Mouse (Mus musculus) C2C12 (cell line): ENCODE results near the gene Il1r2. TPM values are rescaled to one million over a fixed set of nuclear protein-coding genes. Genes with fewer than 3 reads are reported as not detected.

Source experiments
- H3K27me3 ChIP-seq: one replicate; pipeline ENCODE4 v1.6.1; 2011; ENCODE audit not compliant: control insufficient read depth, insufficient read depth, insufficient read length
- H3K36me3 ChIP-seq: one replicate; pipeline ENCODE4 v1.6.1; 2011; ENCODE audit not compliant: control insufficient read depth, insufficient read depth
- H3K4me3 ChIP-seq: one replicate; pipeline ENCODE4 v1.5.1; 2011; ENCODE audit warnings: mild to moderate bottlenecking, control low read depth; ENCODE audit not compliant: poor library complexity, insufficient read depth, severe bottlenecking
- H3K79me2 ChIP-seq: one replicate; pipeline ENCODE4 v1.6.1; 2011; ENCODE audit not compliant: control insufficient read depth, insufficient read depth
- H3K79me3 ChIP-seq: one replicate; pipeline ENCODE4 v1.6.1; 2011; ENCODE audit warnings: low read depth, control low read depth
- H3ac ChIP-seq: one replicate; pipeline ENCODE3; 2011; ENCODE audit warnings: low read depth; ENCODE audit not compliant: control insufficient read depth, insufficient read length
- CEBPB ChIP-seq: IDR thresholded peaks from one replicate; pipeline ENCODE4 v1.6.1; 2011; ENCODE audit warnings: low read depth, mild to moderate bottlenecking, control low read depth, moderate library complexity
- CTCF ChIP-seq: IDR thresholded peaks from one replicate; pipeline ENCODE4 v1.5.1; 2011; ENCODE audit not compliant: control insufficient read depth, insufficient read depth, insufficient read length
- FOSL1 ChIP-seq: IDR thresholded peaks from one replicate; pipeline ENCODE4 v1.8.0; 2011; ENCODE audit warnings: mild to moderate bottlenecking, low read length; ENCODE audit not compliant: poor library complexity, insufficient read depth, severe bottlenecking
- MAX ChIP-seq: IDR thresholded peaks from one replicate; pipeline ENCODE4 v1.6.1; 2011; ENCODE audit warnings: mild to moderate bottlenecking, control low read depth
- MYOD1 ChIP-seq: IDR thresholded peaks from one replicate; pipeline ENCODE4 v1.6.1; 2011; ENCODE audit warnings: low read depth; ENCODE audit not compliant: control insufficient read depth, insufficient read length
- MYOG ChIP-seq: IDR thresholded peaks from one replicate; pipeline ENCODE4 v1.6.1; 2011; ENCODE audit not compliant: control insufficient read depth, insufficient read length; ENCODE audit errors: extremely low read depth
- USF1 ChIP-seq: IDR thresholded peaks from one replicate; pipeline ENCODE4 v1.6.1; 2011; ENCODE audit warnings: low read depth, mild to moderate bottlenecking, control low read depth, moderate library complexity
- polyA plus RNA-seq: library from polyadenylated mRNA; unstranded; fragments of >200 nt; fragmentation: generic; extraction: Trizol; gene quantifications from one replicate; pipeline ENCODE4 v1.2.1, GENCODE M21; 2012; ENCODE audit warnings: missing spikeins

Gene Il1r2
- polyA plus RNA-seq, 1 experiment = 0.05 TPM

DNA sequence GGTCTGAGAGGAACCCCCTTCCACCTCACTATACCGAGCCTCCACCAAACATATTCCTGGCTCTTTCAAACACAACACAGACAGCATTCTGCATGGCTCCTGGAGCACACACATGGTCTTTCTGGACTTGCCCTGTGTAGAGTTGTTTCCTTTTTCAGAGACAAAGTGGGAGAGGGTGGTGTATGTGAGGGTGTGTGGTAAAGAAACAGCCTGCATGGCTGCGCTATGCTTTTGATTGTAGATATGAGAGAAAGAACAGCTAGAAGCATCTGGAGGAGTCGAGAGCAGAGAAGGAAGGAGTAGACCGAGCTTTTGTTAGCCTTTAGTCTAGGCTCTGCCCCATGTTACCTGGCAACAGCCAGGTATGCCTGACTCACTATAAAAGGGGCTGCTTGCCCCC lies 10.5 kb upstream of the Il1r2 start:
- no peaks in the 10 kb centered on the region for H3K79me3 ChIP-seq
- no peak overlapping the region for H3ac ChIP-seq
- H3K36me3 ChIP-seq = no peaks in the 10 kb centered on the region
- H3K4me3 ChIP-seq = no peak overlapping the region
- TF ChIP-seq USF1 (no peak), CEBPB (no peak), MYOD1 (no peak), FOSL1 (no peak), MYOG (no peak), CTCF (no peak), MAX (no peak)
- no peaks in the 10 kb centered on the region for H3K27me3 ChIP-seq
- H3K79me2 ChIP-seq = no peaks in the 10 kb centered on the region

GRCm38 (mm10) chr1:40064508-40064907 lies 9.4 kb upstream of the Il1r2 start:
- Histone ChIP-seq H3K27me3 (no peaks in the 10 kb centered on the region), H3K4me3 (no peak overlapping the region), H3K79me2 (no peaks in the 10 kb centered on the region), H3K36me3 (no peaks in the 10 kb centered on the region), H3ac (no peak overlapping the region), H3K79me3 (no peaks in the 10 kb centered on the region)
- no peak for TF ChIP-seq CEBPB
- TF ChIP-seq FOSL1 = no peak
- TF ChIP-seq MAX = no peak
- TF ChIP-seq USF1 = no peak
- no peak for TF ChIP-seq MYOD1
- no peak for TF ChIP-seq MYOG
- TF ChIP-seq CTCF = no peak

- TF ChIP-seq FOSL1 = no peak
- no peak for TF ChIP-seq MYOD1
- TF ChIP-seq CEBPB = no peak
- TF ChIP-seq MAX = no peak
- no peak for TF ChIP-seq CTCF
- TF ChIP-seq MYOG = no peak
- TF ChIP-seq USF1 = no peak
- Histone ChIP-seq H3K79me3 (no peaks in the 10 kb centered on the region), H3K4me3 (no peak overlapping the region), H3K79me2 (no peaks in the 10 kb centered on the region), H3ac (no peak overlapping the region), H3K27me3 (peaks cover 5% of the 10 kb centered on the region), H3K36me3 (no peaks in the 10 kb centered on the region)
Measured at GRCm38 (mm10) chr1:40072558-40072957, 1.3 kb upstream of the Il1r2 start.

GRCm38 (mm10) chr1:40077328-40077727 lies 3.4 kb downstream of the Il1r2 start:
- peaks cover 5% of the 10 kb centered on the region for H3K27me3 ChIP-seq
- H3K79me2 ChIP-seq = no peaks in the 10 kb centered on the region
- no peaks in the 10 kb centered on the region for H3K79me3 ChIP-seq
- no peak overlapping the region for H3ac ChIP-seq
- H3K36me3 ChIP-seq = no peaks in the 10 kb centered on the region
- TF ChIP-seq FOSL1 (no peak), MYOG (no peak), CEBPB (no peak), CTCF (no peak), MAX (no peak), MYOD1 (no peak), USF1 (no peak)
- H3K4me3 ChIP-seq = no peak overlapping the region

DNA sequence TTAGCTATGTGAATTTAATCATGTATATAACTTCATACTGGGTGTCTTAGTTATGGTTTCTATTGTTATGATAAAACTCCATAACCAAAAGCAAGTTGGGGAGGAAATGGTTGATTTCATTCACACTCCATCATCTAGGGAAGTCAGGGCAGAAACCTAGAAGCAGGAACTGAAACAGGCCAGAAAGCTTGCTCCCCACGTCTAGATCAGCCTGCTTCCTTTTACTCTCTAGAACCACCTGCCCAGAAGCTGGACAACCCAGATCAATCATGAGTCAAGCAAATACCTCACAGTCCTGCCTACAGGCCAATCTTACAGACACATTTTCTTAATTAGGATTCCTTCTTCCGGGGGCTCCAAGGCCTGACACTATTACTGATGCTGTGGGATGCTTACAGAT lies 7.2 kb downstream of the Il1r2 start:
- no peak overlapping the region for H3ac ChIP-seq
- no peak overlapping the region for H3K4me3 ChIP-seq
- no peaks in the 10 kb centered on the region for H3K36me3 ChIP-seq
- H3K79me3 ChIP-seq = no peaks in the 10 kb centered on the region
- H3K27me3 ChIP-seq = no peaks in the 10 kb centered on the region
- H3K79me2 ChIP-seq = no peaks in the 10 kb centered on the region
- TF ChIP-seq USF1 (no peak), MYOD1 (no peak), CTCF (no peak), MAX (no peak), MYOG (no peak), FOSL1 (no peak), CEBPB (no peak)

GRCm38 (mm10) chr1:40084386-40084785 lies 10.5 kb downstream of the Il1r2 start:
- TF ChIP-seq MYOG (no peak), MYOD1 (no peak), CEBPB (no peak), MAX (no peak), CTCF (no peak), USF1 (no peak), FOSL1 (no peak)
- no peaks in the 10 kb centered on the region for H3K36me3 ChIP-seq

More at GRCm38 (mm10) chr1:40084386-40084785, 10.5 kb downstream of the Il1r2 start:
- H3K27me3 ChIP-seq = no peaks in the 10 kb centered on the region
- no peak overlapping the region for H3K4me3 ChIP-seq
- no peaks in the 10 kb centered on the region for H3K79me2 ChIP-seq
- H3K79me3 ChIP-seq = no peaks in the 10 kb centered on the region
- H3ac ChIP-seq = no peak overlapping the region
